Mouse (Mus musculus) liver, adult 10 weeks (tissue): ENCODE measurements around the gene Dusp19. TPM values are rescaled to one million over a fixed set of nuclear protein-coding genes. Genes with fewer than 3 reads are reported as not detected.

Experiments used
- polyA plus RNA-seq: library from polyadenylated mRNA; stranded (reverse); fragments of 350-450 nt; fragmentation: Illumina TruSeq; extraction: RNeasy Lipid Tissue Mini Kit (QIAGEN cat#74804); gene quantifications from one replicate; pipeline ENCODE4 v1.2.3, GENCODE M21; 2014; ENCODE audit warnings: low read depth, low replicate concordance

Gene Dusp19
- polyA plus RNA-seq = 8.3 TPM

GRCm38 (mm10) chr2:80616854-80617737 lies at the start of gene Dusp19, which contains the start of gene Nup35:
TSS of gene Dusp19 (plus strand) at chr2:80617045.
TSS of gene Nup35 (plus strand) at chr2:80617236.

DNA sequence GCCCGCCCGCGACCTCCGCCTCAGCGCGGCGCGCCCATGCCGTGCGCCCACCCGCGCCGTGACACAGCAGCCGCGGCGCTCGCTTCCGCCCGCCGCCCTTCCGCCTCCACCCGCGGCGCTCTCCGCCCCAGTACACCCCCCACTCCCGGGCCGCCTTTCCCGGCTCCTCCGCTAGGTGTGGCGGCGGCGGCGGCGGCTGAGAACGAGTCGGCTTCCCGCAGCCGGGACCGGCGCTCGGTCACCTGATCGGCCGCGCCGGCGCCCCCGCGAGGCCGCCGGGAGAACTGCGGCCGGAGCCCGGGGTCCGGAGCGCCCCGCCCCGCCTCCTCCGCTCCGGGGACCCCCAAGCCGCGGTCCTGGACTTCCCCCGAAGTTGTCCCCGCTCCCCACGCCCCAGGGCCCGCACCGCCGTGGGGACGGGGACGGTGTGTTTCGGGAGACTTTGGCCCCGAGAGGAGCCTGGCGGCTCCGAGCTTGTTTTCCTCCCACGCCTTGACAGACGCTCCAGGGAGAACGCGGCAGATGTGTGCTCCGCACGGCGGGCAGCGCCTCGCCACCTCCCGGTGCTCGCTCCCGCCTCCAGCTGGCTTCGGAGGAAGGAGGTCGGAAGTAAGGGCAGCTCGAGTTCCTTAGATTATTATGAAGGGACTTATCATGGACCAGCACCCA lies 35.7 kb upstream of the Dusp19 start, which contains the start of gene Nckap1:
TSS of gene Nckap1 (minus strand) at position 338 of the 669 bp plus-strand sequence.

Other genes starting within 250 kb of the Dusp19 start
- gene Frzb, start 169.4 kb upstream of the Dusp19 start, polyA plus RNA-seq = 1.4 TPM
- gene Nckap1, start 35.7 kb upstream of the Dusp19 start, polyA plus RNA-seq = 126 TPM
- gene Nup35, start 191 bp downstream of the Dusp19 start, polyA plus RNA-seq = 9.9 TPM